Mouse (Mus musculus) MEL (cell line): ENCODE results near the gene Wasl. TPM values are rescaled to one million over a fixed set of nuclear protein-coding genes. Genes with fewer than 3 reads are reported as not detected.
A peak's percentile ranks its signal among the peaks of the same experiment; 100 is the strongest.

Source experiments
- DNase-seq: peaks from one replicate; pipeline ENCODE4 v3.0.0; 2011; ENCODE audit warnings: low read depth, low spot score
- H3K27ac ChIP-seq: 2 replicates; pipeline ENCODE4 v1.5.1; 2012; ENCODE audit warnings: low read depth, mild to moderate bottlenecking, control low read depth, low read length, moderate library complexity; ENCODE audit not compliant: control insufficient read depth
- H3K27me3 ChIP-seq, 2 experiments: fragments of 150-350 bp in 1 of 2; sonication (generic) in 1 of 2; 2 replicates each; pipeline ENCODE4 v1.6.1; 2012; ENCODE audit warnings: low read length in 2 of 2, mild to moderate bottlenecking in 2 of 2, improper control_type of control experiment in 1 of 2, moderate library complexity in 1 of 2; ENCODE audit not compliant: insufficient read depth in 2 of 2, control insufficient read depth in 1 of 2
- H3K36me3 ChIP-seq, 2 experiments: 2 replicates each; pipeline ENCODE4 v1.6.1; 2012 to 2014; ENCODE audit warnings: low read length in 2 of 2, improper control_type of control experiment in 1 of 2, inconsistent platforms in 1 of 2, mild to moderate bottlenecking in 1 of 2; ENCODE audit not compliant: insufficient read depth in 2 of 2, control insufficient read depth in 1 of 2
- H3K4me1 ChIP-seq, 2 experiments: fragments of 150-350 bp in 1 of 2; sonication (generic) in 1 of 2; 2 replicates each; pipeline ENCODE4 v1.6.1; 2012; ENCODE audit warnings: low read length in 2 of 2, improper control_type of control experiment in 1 of 2, mild to moderate bottlenecking in 1 of 2; ENCODE audit not compliant: insufficient read depth in 2 of 2, control insufficient read depth in 1 of 2
- H3K4me3 ChIP-seq, 2 experiments: fragments of 150-350 bp in 1 of 2; sonication (generic) in 1 of 2; 2 replicates each; pipeline ENCODE4 v1.5.1; 2012; ENCODE audit warnings: low read depth in 2 of 2, low read length in 2 of 2, mild to moderate bottlenecking in 2 of 2, moderate library complexity in 2 of 2, control low read depth in 1 of 2, improper control_type of control experiment in 1 of 2; ENCODE audit not compliant: control insufficient read depth in 1 of 2, insufficient read depth in 1 of 2
- H3K79me2 ChIP-seq: 2 replicates; pipeline ENCODE4 v1.6.1; 2012; ENCODE audit warnings: mild to moderate bottlenecking, low read length, moderate library complexity; ENCODE audit not compliant: control insufficient read depth, poor library complexity, insufficient read depth
- H3K9ac ChIP-seq: 2 replicates; pipeline ENCODE4 v1.6.1; 2012; ENCODE audit warnings: low read depth, mild to moderate bottlenecking, control low read depth, low read length, moderate library complexity; ENCODE audit not compliant: control insufficient read depth, poor library complexity, severe bottlenecking
- H3K9me3 ChIP-seq: fragments of 150-350 bp; sonication (generic); replicated peaks from 2 replicates; pipeline ENCODE4 v1.6.1; 2012; ENCODE audit warnings: mild to moderate bottlenecking, low read length, improper control_type of control experiment, moderate library complexity; ENCODE audit not compliant: insufficient read depth
- BHLHE40 ChIP-seq: IDR thresholded peaks from 2 replicates; pipeline ENCODE4 v1.6.1; 2012; ENCODE audit warnings: low read depth, mild to moderate bottlenecking, inconsistent platforms, low read length, improper control_type of control experiment, borderline replicate concordance
- CHD2 ChIP-seq: IDR thresholded peaks from 2 replicates; pipeline ENCODE4 v1.6.1; 2011; ENCODE audit warnings: low read length, improper control_type of control experiment
- CTCF ChIP-seq, 3 experiments: IDR thresholded peaks in 2 of 3; conservative IDR thresholded peaks in 1 of 3; 2 replicates each; pipeline ENCODE4 v1.5.1; 2011 to 2012; ENCODE audit warnings: low read length in 3 of 3, low read depth in 2 of 3, mild to moderate bottlenecking in 2 of 3, improper control_type of control experiment in 1 of 3, inconsistent platforms in 1 of 3, mixed read lengths in 1 of 3, moderate library complexity in 1 of 3; ENCODE audit not compliant: control insufficient read depth in 1 of 3, insufficient read depth in 1 of 3, poor library complexity in 1 of 3, severe bottlenecking in 1 of 3
- ELF1 ChIP-seq: IDR thresholded peaks from 2 replicates; pipeline ENCODE4 v1.6.1; 2014; ENCODE audit warnings: low read depth, mild to moderate bottlenecking, inconsistent platforms, low read length, improper control_type of control experiment, moderate library complexity
- EP300 ChIP-seq, 2 experiments: IDR thresholded peaks; 2 replicates each; pipeline ENCODE4 v1.6.1; 2011; ENCODE audit warnings: improper control_type of control experiment in 2 of 2, low read length in 2 of 2, low read depth in 1 of 2, mild to moderate bottlenecking in 1 of 2
- GATA1 ChIP-seq: IDR thresholded peaks from 2 replicates; pipeline ENCODE4 v1.6.1; 2011; ENCODE audit warnings: low read depth, low read length, improper control_type of control experiment
- JUND ChIP-seq: IDR thresholded peaks from 2 replicates; pipeline ENCODE4 v1.6.1; 2011; ENCODE audit warnings: low read depth, mild to moderate bottlenecking, improper control_type of control experiment, low read length
- MAFK ChIP-seq: IDR thresholded peaks from 2 replicates; pipeline ENCODE4 v1.6.1; 2011; ENCODE audit warnings: low read depth, mild to moderate bottlenecking, low read length, improper control_type of control experiment, borderline replicate concordance
- MAX ChIP-seq: IDR thresholded peaks from 2 replicates; pipeline ENCODE4 v1.6.1; 2011; ENCODE audit warnings: low read length, improper control_type of control experiment
- MAZ ChIP-seq: IDR thresholded peaks from 2 replicates; pipeline ENCODE4 v1.6.1; 2012; ENCODE audit warnings: low read depth, mild to moderate bottlenecking, inconsistent platforms, low read length, improper control_type of control experiment
- MYB ChIP-seq: IDR thresholded peaks from 2 replicates; pipeline ENCODE4 v1.6.1; 2011; ENCODE audit warnings: mild to moderate bottlenecking, low read depth, low read length, improper control_type of control experiment
- NELFE ChIP-seq: IDR thresholded peaks from 2 replicates; pipeline ENCODE4 v1.6.1; 2011; ENCODE audit warnings: low read depth, low read length, improper control_type of control experiment
- POLR2A ChIP-seq, 2 experiments: IDR thresholded peaks; 2 replicates each; pipeline ENCODE4 v1.6.1; 2011 to 2012; ENCODE audit warnings: low read length in 2 of 2, mild to moderate bottlenecking in 2 of 2, control low read depth in 1 of 2, improper control_type of control experiment in 1 of 2, low read depth in 1 of 2, moderate library complexity in 1 of 2; ENCODE audit not compliant: control insufficient read depth in 1 of 2, insufficient read depth in 1 of 2, poor library complexity in 1 of 2
- POLR2AphosphoS2 ChIP-seq: IDR thresholded peaks from 2 replicates; pipeline ENCODE4 v1.6.1; 2011; ENCODE audit warnings: low read length, improper control_type of control experiment
- RAD21 ChIP-seq: IDR thresholded peaks from 2 replicates; pipeline ENCODE4 v1.6.1; 2011; ENCODE audit warnings: mild to moderate bottlenecking, low read depth, low read length, improper control_type of control experiment
- RCOR1 ChIP-seq: IDR thresholded peaks from 2 replicates; pipeline ENCODE4 v1.6.1; 2012; ENCODE audit warnings: low read depth, mild to moderate bottlenecking, inconsistent platforms, low read length, improper control_type of control experiment
- SIN3A ChIP-seq: IDR thresholded peaks from 2 replicates; pipeline ENCODE4 v1.6.1; 2012; ENCODE audit warnings: low read length, improper control_type of control experiment, inconsistent platforms
- SMC3 ChIP-seq: IDR thresholded peaks from 2 replicates; pipeline ENCODE4 v1.6.1; 2011; ENCODE audit warnings: low read depth, low read length, improper control_type of control experiment
- TAL1 ChIP-seq: IDR thresholded peaks from 2 replicates; pipeline ENCODE4 v1.6.1; 2012; ENCODE audit warnings: mild to moderate bottlenecking, inconsistent platforms, low read length, moderate library complexity, mixed read lengths
- TBP ChIP-seq: IDR thresholded peaks from 2 replicates; pipeline ENCODE4 v1.8.0; 2011; ENCODE audit warnings: low read depth, low read length, improper control_type of control experiment
- TCF12 ChIP-seq: IDR thresholded peaks from 2 replicates; pipeline ENCODE4 v1.6.1; 2014; ENCODE audit warnings: low read depth, mild to moderate bottlenecking, inconsistent platforms, low read length, improper control_type of control experiment, moderate library complexity
- UBTF ChIP-seq: IDR thresholded peaks from 2 replicates; pipeline ENCODE4 v1.6.1; 2012; ENCODE audit warnings: low read depth, mild to moderate bottlenecking, inconsistent platforms, low read length, improper control_type of control experiment, moderate library complexity, borderline replicate concordance; ENCODE audit not compliant: insufficient read depth
- USF1 ChIP-seq: IDR thresholded peaks from 2 replicates; pipeline ENCODE4 v1.6.1; 2014; ENCODE audit warnings: low read depth, mild to moderate bottlenecking, inconsistent platforms, low read length, improper control_type of control experiment, moderate library complexity
- ZC3H11A ChIP-seq: IDR thresholded peaks from 2 replicates; pipeline ENCODE4 v1.6.1; 2012; ENCODE audit warnings: low read depth, mild to moderate bottlenecking, inconsistent platforms, low read length, improper control_type of control experiment
- ZKSCAN1 ChIP-seq: IDR thresholded peaks from 2 replicates; pipeline ENCODE4 v1.6.1; 2012; ENCODE audit warnings: low read depth, mild to moderate bottlenecking, inconsistent platforms, low read length, improper control_type of control experiment, moderate library complexity
- ZMIZ1 ChIP-seq: IDR thresholded peaks from 2 replicates; pipeline ENCODE4 v1.6.1; 2012; ENCODE audit warnings: low read depth, mild to moderate bottlenecking, inconsistent platforms, low read length, improper control_type of control experiment, moderate library complexity
- ZNF384 ChIP-seq: IDR thresholded peaks from 2 replicates; pipeline ENCODE4 v1.6.1; 2012; ENCODE audit warnings: low read depth, mild to moderate bottlenecking, inconsistent platforms, low read length, improper control_type of control experiment
- polyA plus RNA-seq, 2 experiments: library from polyadenylated mRNA; stranded (reverse) in 1 of 2; unstranded in 1 of 2; fragments of >175 nt in 1 of 2; fragments of >200 nt in 1 of 2; gene quantifications; 2 replicates each; pipeline versions ENCODE4 v1.2.1 to v1.2.4; 2012; ENCODE audit warnings: low replicate concordance in 2 of 2, low read depth in 1 of 2; ENCODE audit not compliant: insufficient read length in 2 of 2, insufficient read depth in 1 of 2, missing spikeins in 1 of 2
- total RNA-seq: library from RNA; depleted of rRNA; stranded (reverse); fragments of 300-350 nt; gene quantifications from 2 replicates; pipeline ENCODE4 v1.2.3, GENCODE M21; 2012

The Wasl gene
- total and polyA plus RNA-seq, 3 experiments = 4.3 to 33.3 (median 9.5) TPM

- H3K36me3 ChIP-seq = peaks cover 0 to 24% of the 10 kb centered on the region in 2 experiments; a peak in 3 of 4 replicates
- DNase-seq = peak; percentile 79
- no peaks in the 10 kb centered on the region for H3K4me1 ChIP-seq
- no peaks in the 10 kb centered on the region for H3K79me2 ChIP-seq
- no peaks in the 10 kb centered on the region for H3K9me3 ChIP-seq
- no peak for TF ChIP-seq POLR2AphosphoS2
- TF ChIP-seq NELFE = no peak
- TF ChIP-seq CTCF (IDR thresholded peaks at IDR 0.05 in 2 of 3, conservative IDR thresholded peaks at IDR 0.05 in 1 of 3; ENCODE audit: control insufficient read depth in 1 of 3, insufficient read depth in 1 of 3, low read depth in 2 of 3, low read length in 3 of 3, poor library complexity in 1 of 3, severe bottlenecking in 1 of 3) = peak in 2 of 3 experiments; percentile 65 to 76; a peak in 4 of 6 replicates
- peak; percentile 36; the same call in 1 of the 2 replicates for TF ChIP-seq TCF12
- TF ChIP-seq RCOR1 = peak; percentile 75; the same call in 1 of the 2 replicates
- 0 out of 2 replicates have a peak, but pooled peaks have one; percentile 20 for TF ChIP-seq ZC3H11A
- TF ChIP-seq SIN3A = no peak
- peak; percentile 52 for TF ChIP-seq RAD21
- peak; percentile 74 for TF ChIP-seq GATA1
- TF ChIP-seq TBP = peak; percentile 95
- no peak for TF ChIP-seq MYB
- TF ChIP-seq SMC3 = peak; percentile 50
- TF ChIP-seq ZNF384 = peak; percentile 88
- TF ChIP-seq EP300 (IDR thresholded peaks at IDR 0.05; ENCODE audit: low read depth in 1 of 2, low read length in 2 of 2) = peak in 1 of 2 experiments; percentile 40; a peak in 1 of 4 replicates
- no peak for TF ChIP-seq MAX
- H3K27ac ChIP-seq = no peak overlapping the region
- H3K4me3 ChIP-seq = no peak overlapping the region
- no peaks in the 10 kb centered on the region for H3K27me3 ChIP-seq
- H3K9ac ChIP-seq = no peak overlapping the region
Measured at GRCm38 (mm10) chr6:24627586-24628030, 37.2 kb downstream of the Wasl start.

- TF ChIP-seq POLR2A (IDR thresholded peaks at IDR 0.05; ENCODE audit: control insufficient read depth in 1 of 2, insufficient read depth in 1 of 2, low read depth in 1 of 2, low read length in 2 of 2, poor library complexity in 1 of 2) (no peak), SIN3A (no peak), ELF1 (no peak), RCOR1 (no peak), ZNF384 (no peak), TAL1 (no peak), USF1 (no peak), JUND (no peak), MAZ (no peak), RAD21 (no peak), MAFK (no peak), ZKSCAN1 (no peak), CHD2 (no peak), SMC3 (no peak), ZMIZ1 (no peak), UBTF (no peak), POLR2AphosphoS2 (no peak), BHLHE40 (no peak)
- Histone ChIP-seq H3K36me3 (peaks cover 0 to 27% of the 10 kb centered on the region in 2 experiments; a peak in 2 of 4 replicates), H3K79me2 (no peaks in the 10 kb centered on the region)
Measured at GRCm38 (mm10) chr6:24622098-24622497, 42.7 kb downstream of the Wasl start.

More at GRCm38 (mm10) chr6:24622098-24622497, 42.7 kb downstream of the Wasl start:
- Histone ChIP-seq H3K9me3 (no peaks in the 10 kb centered on the region), H3K27me3 (no peaks in the 10 kb centered on the region), H3K9ac (no peak overlapping the region), H3K27ac (no peak overlapping the region), H3K4me3 (no peak overlapping the region), H3K4me1 (no peaks in the 10 kb centered on the region)
- no peak for DNase-seq
